Mouse (Mus musculus) ES-E14 (cell line): Measurements from ENCODE around the gene Gm19410.

Experiments
- HCFC1 ChIP-seq: IDR thresholded peaks from 2 replicates; pipeline ENCODE4 v1.6.1; 2012; ENCODE audit warnings: low read length, inconsistent platforms, borderline replicate concordance; ENCODE audit not compliant: insufficient read depth
- ZC3H11A ChIP-seq: IDR thresholded peaks from 2 replicates; pipeline ENCODE4 v1.6.1; 2012; ENCODE audit warnings: low read depth, mild to moderate bottlenecking, inconsistent platforms, low read length, borderline replicate concordance
- ZNF384 ChIP-seq: IDR thresholded peaks from 2 replicates; pipeline ENCODE4 v1.6.1; 2012; ENCODE audit warnings: low read depth, low read length, inconsistent platforms

GRCm38 (mm10) chr8:35765020-35765419 is 570 bp upstream of the Gm19410 start:
- no peak for TF ChIP-seq ZNF384
- no peak for TF ChIP-seq ZC3H11A
- no peak for TF ChIP-seq HCFC1
